Mouse (Mus musculus): ENCODE data around the gene Secisbp2.
A peak's percentile ranks its signal among the peaks of the same experiment; 100 is the strongest.
"Not testable (repeated sequence)": the region's sequence is repeated elsewhere in the genome, so short reads cannot be mapped to it uniquely, and the experiment has no call there.

Secisbp2 gene

DNA sequence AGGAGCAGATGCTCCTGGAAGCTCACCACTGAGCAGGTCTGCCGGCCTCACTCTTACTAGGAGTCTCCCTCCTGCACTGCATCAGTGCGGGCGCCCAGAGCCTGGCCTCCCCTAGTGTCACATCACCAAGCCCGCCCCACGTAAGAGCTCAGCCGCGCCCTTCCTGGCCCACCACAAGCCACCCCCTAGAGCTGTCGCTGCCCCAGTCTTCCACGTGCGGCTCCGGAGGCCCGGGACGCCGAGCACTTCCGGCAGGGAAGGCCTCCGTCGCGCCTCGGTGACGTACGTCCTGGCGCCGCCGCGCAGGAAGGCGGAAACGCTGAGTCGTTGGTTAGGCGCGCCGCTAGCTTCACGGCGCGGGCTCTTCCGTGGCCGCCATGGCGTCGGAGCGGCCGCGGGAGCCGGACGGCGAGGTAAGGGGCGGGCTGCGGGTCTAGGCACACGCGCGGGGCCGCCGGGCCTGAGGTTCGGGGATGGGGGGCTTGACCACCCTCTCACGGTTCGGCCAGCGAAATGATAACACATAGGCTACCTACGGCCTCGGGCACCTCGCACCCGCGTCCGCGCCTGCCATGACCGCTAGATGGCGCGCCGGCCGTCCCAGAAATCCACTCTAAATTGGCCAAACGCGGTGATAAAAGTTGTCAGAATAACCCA lies at the start of gene Secisbp2:
Gene Secisbp2, plus strand, starts transcription at position 290 of the 657 bp plus-strand sequence.
- peak; percentile 93 for DNase-seq

DNA sequence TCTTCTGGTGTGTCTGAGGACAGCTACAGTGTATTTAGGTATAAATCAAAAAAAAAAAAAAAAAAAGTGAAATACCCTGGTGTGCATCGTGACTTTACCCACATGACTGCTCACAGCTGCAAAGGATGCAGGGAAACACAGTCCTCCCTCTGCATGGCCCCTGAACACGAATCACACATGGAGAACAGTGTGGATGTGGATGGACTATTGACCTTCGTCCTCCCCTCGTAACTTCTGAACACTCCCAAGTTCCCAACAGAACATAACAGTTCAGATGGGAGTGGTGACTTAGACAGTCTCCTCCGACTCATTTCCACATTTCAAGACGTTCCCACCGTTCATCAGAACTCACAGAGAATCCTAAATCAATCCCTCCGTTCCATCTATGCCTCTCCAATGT lies 48.7 kb upstream of the Secisbp2 start:
- DNase-seq = peak; percentile 13

DNA sequence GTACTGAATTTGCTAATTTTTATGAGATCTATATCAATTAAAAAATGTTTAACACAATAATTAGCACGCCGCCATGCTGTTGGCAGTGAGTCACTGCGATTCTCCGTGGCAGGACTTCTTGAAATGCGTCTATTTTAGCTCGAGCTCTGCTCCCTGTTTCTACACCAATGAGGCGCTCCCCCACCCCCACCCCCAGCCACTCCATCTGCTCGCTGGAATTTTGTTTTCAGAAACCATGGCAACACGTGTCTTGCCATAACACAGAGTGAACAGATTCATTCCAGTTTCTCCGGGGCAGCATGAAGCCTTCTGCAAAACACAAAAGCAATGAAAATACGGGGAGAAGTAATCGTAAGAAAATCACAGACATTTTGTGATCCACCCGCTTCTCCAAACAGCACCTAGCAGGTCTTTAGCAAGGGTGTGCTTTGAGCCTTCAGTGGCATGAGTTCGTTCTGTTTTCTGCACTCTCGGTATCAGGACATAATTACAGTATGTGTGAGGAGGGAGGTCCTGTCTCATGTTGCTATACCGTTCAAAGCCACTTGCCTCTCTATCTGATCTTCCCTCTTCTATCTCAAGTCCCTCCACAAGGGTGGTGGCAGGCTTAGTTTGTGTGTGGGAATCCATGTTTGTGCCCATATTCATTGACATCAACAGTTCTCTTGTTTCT lies 48.1 kb upstream of the Secisbp2 start:
- DNase-seq = no peak

DNA sequence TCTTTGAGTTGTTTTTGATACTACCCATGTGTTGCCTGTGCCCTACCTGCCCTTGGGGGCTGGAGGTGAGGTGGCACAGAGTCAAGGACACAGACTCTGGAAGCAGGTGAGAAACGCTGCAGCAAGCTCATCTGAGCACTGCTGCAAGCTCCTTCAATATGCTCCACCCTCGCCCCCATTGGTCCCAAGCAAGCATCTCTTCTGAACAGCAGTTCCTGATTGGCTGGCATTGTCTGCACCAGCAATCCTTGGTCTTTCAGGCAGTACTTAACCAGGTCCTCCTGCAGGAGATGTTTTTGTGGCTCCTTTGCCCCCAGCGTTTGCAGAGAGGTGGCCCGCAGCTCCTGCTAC lies 47.6 kb upstream of the Secisbp2 start:
- no peak for DNase-seq

DNA sequence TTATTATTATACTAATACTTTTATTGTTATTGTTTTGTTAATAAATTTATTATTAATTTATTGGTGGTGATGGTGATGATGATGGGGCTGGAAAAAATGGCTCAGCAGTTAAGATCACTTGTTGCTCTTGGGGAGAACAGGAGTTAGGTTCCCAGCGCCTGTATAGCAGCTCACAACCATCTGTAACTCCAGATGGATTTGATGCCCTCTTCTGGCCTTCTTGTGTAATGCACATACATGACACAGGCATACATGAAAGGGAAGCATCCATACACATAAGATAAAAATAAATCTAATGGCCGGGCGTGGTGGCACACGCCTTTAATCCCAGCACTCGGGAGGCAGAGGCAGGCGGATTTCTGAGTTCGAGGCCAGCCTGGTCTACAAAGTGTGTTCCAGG lies 42.3 kb upstream of the Secisbp2 start:
- DNase-seq = no peak

DNA sequence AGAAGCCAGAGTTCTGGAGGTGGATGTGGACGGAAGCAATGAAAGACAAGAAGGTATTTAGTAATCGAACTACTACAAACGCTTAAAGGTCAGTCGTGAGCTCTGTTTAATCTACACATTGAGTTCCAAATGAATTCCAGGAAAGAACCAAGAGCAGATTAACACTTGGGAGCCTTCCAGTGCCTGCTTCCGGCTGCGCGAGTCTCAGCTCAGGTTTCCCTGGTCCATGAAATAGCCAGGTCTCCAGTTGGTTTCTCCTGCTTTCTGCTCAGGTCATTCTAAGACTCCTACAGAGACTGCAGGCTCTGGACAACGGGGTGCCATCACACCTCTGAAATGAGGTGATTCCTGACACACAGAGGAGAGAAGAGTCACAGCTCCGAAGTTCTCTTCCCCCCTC lies 40.4 kb upstream of the Secisbp2 start:
- DNase-seq = no peak

DNA sequence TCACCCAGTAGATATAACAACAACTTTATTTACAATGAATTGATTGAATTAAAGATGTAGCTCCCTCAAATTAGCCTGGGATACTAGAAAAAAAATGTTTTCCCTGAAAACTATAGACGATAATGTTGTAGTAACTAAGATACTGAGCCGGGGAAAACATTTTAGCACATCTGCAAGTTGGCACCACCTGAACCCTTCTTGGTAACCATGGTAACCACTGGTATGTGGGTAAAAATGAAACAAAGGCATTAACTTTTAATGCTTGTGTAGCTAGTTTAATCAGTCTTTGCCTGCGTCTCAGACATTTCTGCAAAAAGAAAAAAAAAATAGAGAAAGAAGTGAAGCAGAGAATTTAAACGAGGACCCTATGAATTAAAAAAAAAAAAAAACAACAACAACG lies 40.0 kb upstream of the Secisbp2 start:
- no peak for DNase-seq

DNA sequence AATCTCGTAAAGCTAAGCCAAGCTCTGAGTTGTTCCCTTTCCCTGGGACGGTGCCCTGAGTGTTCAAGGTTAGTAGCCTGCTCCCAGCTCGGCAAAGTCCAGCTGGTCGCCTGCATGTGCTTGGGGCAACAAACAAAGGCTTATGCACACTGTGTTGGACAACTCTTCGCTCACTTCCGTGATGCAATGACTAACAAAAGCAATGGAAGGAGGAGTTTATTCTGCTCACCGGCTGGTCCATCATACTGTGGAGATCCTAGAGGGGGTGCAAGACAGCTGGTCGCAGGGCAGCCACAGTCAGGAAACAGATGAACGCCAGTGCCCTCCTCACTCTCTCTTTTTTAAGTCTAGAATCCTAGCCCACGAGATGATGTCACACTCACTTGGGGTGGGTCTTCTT lies 35.7 kb upstream of the Secisbp2 start:
- no peak for DNase-seq

DNA sequence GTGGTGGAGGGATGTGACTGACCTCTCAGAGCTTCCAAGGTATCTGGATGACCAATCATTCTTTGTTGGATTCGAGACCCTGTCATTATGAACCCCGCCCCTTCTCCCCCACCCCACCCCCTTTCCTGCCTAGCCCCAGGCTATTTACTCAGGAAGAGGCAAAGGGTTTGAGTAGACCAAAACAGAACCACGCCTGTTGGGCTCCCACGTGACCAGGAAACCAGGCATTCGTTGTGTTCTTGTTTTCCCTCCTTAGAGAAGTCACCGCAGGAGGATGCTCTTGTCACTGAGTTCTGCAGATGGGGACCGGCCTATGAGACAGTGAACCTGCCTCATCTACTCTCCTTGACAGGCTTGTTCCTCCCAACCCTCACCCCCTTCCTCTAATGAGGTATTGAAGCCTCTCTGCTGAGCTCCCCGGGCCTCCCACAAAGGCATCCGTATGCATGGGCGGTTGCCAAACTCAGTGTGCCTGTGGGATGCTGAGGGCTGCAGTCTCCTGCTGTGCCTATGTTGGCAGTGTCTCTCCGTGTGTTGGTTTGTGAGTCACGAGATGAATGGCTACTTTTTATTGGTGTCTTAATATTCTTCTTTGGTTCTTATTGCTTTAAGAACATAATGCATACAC lies 35.0 kb upstream of the Secisbp2 start:
- DNase-seq = no peak

DNA sequence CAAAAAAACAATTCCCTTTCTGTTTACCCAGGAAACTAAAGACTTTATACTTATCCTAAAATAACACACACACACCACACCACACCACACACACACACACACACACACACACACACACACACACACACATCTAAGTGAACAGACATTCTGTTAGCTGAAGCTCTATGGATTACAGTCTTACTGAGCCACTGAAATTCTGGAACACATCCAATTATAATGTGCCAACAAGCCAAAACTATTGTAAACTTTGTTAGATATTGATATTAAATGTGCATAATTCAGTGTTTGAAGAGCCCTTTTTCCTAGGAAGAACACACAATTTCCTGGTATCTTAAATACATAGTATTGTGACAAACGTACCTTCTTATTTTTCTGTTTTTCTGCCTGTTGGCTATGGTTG lies 34.2 kb upstream of the Secisbp2 start:
- no peak for DNase-seq

DNA sequence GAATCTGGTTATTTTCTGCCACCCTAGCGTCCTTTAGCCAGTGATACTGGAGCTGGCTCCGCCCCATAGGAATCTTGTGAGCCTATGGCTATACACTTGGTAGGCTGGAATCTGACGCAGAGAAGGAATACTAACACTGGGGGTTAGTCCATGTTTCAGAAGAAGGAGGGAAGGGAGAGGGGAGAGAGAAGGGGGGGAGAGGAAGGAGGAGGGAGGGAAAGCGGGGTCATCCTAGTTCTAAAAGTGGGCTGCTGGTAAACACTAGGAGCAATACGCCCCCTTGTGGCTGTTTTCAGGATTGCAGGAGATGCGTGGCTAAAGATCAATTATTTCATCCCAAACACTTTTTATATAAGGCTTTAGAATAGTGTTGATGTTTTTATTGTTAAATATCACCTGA lies 33.6 kb upstream of the Secisbp2 start:
- peak; percentile 42 for DNase-seq

DNA sequence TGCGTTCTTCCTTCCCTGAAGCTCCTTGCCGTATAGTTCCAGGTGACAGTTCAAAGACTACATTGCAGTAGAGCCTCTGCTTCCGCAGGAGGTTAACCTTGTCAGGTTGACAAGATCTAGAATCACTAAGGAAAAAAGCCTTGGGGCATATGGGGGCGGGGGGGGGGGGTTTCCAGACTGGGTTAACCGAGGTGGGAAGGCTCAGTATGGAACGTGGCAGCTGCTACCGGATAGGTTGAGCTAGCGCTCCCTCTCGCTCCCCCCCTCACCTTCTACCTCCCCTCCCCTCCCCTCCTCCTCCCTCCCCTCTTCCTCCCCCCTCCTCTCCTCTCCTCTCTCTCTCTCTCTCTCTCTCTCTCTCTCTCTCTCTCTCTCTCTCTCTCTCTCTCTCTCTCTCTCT lies 32.9 kb upstream of the Secisbp2 start:
- no peak for DNase-seq

DNA sequence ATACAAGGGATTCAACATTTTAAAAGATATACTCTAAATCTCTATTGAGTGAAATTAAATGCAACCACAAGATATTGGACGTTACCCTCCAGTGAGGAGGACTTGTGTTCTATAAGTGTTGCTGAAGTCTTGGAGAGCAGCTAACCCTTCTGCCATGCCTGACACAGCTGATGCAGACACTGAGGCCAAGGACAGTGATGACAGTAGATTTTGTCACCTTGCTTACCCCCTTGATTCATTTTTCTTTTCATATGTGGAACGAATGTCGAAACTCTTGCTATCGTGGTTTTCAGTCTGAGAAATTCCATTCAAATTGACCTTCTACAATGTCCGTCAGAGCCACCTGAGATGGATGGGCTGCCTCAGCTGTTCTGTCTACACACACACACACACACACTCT lies 28.9 kb upstream of the Secisbp2 start:
- no peak for DNase-seq

DNA sequence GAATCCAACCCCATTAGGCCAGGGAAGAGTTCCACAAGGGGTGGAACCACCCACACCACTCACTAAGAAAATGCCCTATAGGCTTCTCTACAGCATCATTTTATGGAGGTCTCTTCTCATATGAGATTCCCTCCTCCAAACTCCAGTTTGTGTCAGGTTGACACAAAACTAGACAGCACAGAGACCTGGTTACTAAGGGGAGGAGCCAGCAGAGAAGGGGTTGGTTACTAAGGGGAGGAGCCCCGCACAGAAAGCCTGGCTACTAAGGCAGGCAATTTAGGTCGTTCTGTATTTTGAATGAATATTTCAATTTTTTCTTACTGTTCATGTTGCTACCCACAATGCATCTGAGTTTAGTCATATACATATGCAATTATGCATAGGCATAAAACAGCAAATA lies 27.8 kb upstream of the Secisbp2 start:
- DNase-seq = no peak

DNA sequence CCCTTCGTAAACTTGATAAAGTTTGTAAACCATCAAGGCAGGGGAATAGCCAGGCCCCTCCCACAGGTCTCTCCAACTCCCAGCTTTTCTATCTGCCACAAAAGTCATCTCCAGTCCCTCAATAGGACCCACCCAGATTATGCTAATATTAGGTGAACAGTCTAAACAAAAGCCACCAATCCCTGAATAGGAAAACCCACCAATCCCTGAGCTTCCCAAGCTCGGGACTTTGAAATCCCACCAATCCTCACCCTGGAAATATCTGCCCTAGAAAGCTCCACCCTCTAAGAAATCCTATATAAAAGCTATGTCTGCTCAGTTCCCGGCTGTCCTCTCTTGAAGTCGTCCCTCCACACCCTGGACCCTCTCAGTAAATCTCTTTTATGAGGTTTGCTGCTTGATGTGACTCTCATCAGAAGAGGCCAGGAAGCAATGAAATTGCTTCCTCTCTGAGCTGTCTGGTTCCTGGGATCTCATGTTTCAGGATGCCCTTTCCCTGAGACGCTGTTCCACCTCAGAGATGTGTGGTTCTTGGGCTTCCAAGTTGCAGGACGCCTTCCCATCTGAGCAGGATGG lies 23.1 kb upstream of the Secisbp2 start:
- no peak for DNase-seq

DNA sequence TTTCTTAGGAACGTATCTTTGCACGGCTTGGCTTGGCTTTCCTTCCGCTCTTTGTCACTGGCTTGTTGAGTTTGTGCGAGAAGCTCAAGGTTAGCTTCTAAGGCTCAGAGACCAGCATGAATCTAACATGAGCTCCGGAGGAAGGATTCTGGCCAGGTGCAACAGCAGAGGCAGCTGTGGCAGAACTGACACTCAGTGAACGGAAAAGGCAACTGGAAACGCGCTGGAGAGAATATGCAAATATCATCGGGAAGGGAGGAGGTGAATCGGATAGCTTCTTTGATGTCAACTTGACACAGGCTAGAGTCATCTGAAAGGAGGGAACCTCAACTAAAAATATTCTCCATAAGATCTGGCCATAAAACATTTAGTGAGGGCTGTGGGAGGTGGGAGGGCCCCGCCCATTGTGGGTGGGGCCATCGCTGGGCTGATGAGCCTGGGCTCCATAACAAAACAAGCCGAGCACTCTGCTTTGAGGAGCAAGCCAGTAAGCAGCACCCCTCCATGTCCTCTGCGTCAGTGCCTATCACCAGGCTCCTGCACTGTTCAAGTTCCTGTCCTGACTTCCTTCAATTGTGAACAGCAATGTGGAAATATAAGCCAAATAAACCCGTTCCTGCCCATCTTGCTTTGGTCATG lies 20.0 kb upstream of the Secisbp2 start:
- no peak for DNase-seq

DNA sequence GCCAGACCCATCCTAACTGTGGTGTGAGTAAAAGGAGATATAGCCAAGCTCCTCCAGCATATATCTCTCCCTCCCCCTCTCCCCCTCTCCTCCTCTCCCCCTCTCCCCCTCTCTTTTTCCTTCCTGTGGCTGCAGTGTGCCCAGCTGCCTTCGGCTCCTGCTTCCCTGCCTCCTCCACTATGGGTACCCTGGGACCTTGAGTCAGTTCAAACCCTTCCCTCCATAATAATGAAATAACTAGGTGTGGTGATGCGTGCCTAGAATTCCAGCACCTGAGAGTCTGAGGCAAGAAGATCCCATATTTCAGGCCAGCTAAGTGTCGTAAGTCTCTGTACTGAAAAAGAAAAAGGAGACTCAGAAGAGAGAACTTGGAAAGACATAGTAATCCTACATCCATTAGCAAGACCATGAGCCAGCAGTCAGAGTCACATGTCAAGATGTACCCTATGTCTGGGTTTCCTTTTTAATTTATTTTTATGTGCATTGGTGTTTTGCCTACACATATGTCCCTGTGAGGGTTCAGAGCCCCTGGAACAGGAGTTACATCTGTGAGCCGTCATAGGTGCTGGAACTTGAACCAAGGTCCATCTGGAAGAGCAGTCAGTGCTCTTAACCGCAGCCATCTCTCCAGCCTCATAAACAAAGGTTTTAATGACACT lies 18.8 kb upstream of the Secisbp2 start:
- no peak for DNase-seq

DNA sequence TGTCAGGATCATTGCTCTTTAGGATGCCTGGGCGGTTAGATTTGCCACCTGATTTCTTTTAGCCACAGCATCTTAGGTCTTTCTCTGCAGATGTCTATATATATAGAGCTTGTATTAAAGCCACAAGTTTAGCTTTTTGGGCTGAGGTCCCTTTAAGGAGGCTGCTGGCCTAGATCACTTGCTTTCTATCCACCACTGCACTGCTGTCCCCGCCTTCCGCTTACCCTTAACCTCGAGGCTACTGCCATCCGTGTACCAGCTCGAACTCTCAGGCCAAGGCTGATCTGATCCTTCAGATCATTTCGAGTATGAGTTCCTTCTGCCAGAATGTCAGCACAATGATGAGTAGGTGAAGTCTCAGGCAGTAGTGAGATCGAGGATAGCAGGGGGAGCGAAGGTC lies 16.1 kb upstream of the Secisbp2 start:
- DNase-seq = not testable (repeated sequence)

DNA sequence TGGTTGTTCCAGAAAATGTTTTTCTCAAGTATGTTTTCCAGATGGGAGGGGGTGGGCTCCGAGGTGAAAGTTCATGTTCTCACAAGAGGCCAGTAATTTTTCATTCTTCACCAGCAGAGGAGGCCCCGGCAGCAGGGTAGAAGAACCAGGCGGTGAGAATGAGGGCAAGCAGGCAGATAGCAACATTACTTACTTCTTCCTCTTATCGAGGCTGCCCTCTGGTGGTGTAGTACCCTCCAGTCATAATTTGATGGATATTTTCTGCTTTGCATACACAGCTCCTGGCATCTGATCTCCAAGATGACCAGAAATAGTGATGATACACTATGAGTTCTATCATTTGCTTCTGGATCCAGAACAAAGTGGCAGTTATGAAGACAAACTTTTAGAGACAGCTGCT lies 12.5 kb upstream of the Secisbp2 start:
- DNase-seq = no peak

DNA sequence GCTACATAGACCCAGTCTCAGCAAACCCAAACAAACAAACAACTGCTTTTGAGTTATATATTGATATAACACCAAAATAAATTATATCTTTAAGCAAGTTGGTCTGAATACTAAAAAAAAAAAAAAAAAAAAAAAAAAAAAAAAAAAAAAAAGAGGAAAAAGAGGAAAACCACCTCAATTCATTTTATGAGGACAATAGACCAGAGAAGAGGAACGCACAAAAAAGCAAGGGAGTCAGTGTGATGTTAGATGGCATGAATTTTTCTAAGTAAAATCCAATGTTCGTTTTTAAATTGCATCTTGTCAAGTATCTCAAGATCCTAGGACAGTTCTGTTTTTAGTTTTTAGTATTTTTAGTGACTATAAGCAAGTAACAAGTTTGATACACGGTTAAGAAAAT lies 10.1 kb upstream of the Secisbp2 start:
- DNase-seq = no peak

DNA sequence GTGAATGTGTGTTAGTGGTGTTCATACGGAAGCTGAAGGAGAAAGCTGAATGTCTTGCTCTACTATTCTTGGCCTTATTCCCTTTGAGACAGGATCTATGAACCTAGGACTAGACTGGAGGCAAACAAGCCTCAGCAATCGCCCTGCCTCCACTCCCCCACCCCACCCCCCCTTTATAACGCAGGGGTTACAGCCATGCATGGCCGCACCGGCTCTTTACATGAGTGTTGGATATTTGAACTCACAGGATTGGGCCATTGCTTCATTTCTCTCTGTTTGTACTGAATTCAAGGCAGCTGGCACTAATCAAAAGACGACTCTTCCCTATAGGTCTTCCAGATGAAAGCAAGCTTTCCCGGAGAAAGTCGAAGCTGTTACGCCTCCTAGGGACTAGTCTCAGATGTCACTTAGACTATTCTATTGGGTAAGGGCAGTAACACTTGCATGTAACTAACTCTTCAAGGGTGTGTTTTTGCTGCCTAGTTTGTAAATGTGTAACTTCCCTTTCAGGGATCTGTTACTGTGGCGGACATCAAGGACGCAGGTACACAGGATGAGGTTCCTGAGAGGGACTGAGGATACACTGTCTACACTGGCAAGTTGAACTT lies 9.2 kb upstream of the Secisbp2 start:
- DNase-seq = peak; percentile 82

DNA sequence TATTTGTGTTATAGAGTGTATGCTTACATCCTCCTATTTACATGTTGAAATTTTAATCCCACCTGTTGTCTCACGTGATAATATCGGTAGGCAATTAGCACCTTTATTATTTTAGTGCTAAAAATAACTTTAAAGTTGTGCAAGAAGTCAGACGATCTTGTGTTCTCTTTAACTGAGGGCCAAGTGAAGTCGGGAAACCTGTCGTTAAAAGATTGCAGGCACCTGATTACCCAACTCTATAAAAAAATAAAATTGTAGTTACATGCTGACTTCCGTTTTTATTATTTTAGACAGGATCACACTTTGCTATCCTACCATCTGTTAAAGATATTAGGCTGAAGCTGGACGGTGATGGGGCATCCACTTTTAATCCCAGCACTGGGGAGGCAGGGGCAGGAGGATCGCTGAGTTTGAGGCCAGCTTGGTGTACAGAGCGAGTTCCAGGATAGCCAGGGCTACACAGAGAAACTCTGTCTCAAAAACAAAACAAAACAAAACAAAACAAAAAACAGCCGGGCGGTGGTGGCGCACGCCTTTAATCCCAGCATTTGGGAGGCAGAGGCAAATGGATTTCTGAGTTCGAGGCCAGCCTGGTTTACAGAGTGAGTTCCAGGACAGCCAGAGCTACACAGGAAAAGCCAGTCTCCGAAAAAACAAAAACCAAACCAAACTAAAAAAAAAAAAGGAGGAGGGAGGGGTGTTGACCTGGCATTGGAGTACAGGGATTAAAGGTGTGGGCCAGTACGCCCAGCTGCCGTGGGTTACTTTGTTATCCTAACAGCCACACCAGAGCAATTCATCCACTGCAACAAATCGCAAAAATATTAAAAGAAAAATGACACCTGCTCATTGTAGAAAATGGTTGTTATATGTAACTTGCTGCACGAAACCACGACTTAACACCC lies 7.3 kb upstream of the Secisbp2 start:
- DNase-seq = no peak

Data from kidney, adult 9 months (tissue).